Mouse (Mus musculus) lung, embryonic 15.5 days (tissue): ENCODE measurements at regions not wholly inside any gene's neighbourhood (a gene's known extent, or its start where the extent isn't known, plus 50 kb on each side); places are given as distances from the start of the nearest gene placed in this dataset.

Experiments
- ATAC-seq: fragments of 200-750 bp; cut with Nextera tagmentation; 2 replicates; pipeline ENCODE4 v1.8.0; 2017; ENCODE audit warnings: moderate number of reproducible peaks, borderline replicate concordance; ENCODE audit not compliant: low FRiP score, low TSS enrichment; ENCODE audit errors: extremely low read depth
- H3K27ac ChIP-seq: fragments of 300-500 bp; sonication (generic); 2 replicates; pipeline ENCODE4 v1.5.1; 2015; ENCODE audit warnings: moderate library complexity, mild to moderate bottlenecking, inconsistent platforms
- H3K27me3 ChIP-seq: fragments of 300-500 bp; sonication (generic); 2 replicates; pipeline ENCODE4 v1.6.1; 2015; ENCODE audit warnings: inconsistent platforms
- H3K36me3 ChIP-seq: fragments of 300-500 bp; sonication (generic); 2 replicates; pipeline ENCODE4 v1.6.1; 2015; ENCODE audit warnings: inconsistent platforms
- H3K4me1 ChIP-seq: fragments of 300-500 bp; sonication (generic); 2 replicates; pipeline ENCODE4 v1.6.1; 2015; ENCODE audit warnings: inconsistent platforms
- H3K4me2 ChIP-seq: fragments of 300-500 bp; sonication (generic); 2 replicates; pipeline ENCODE4 v1.6.1; 2015; ENCODE audit warnings: inconsistent platforms, mild to moderate bottlenecking, moderate library complexity
- H3K4me3 ChIP-seq: fragments of 300-500 bp; sonication (generic); 2 replicates; pipeline ENCODE4 v1.5.1; 2015; ENCODE audit warnings: mild to moderate bottlenecking, inconsistent platforms
- H3K9ac ChIP-seq: fragments of 300-500 bp; sonication (generic); 2 replicates; pipeline ENCODE4 v1.6.1; 2015; ENCODE audit warnings: inconsistent platforms
- H3K9me3 ChIP-seq: fragments of 300-500 bp; sonication (generic); 2 replicates; pipeline ENCODE4 v1.6.1; 2016; ENCODE audit warnings: inconsistent platforms
- WGBS: fragments of 180-500 bp; shearing (Covaris S2); methylation state at CpG from one replicate; pipeline ENCODE4 v1.1.7; 2015; 5-methylcytosine and 5-hydroxymethylcytosine counted together

GRCm38 (mm10) chr15:62222731-62223130, 1299.9 kb upstream of the A1bg start:
- no peak for ATAC-seq
- Histone ChIP-seq H3K27ac (no peak overlapping the region), H3K4me1 (no peaks in the 10 kb centered on the region), H3K9me3 (no peaks in the 10 kb centered on the region), H3K36me3 (no peaks in the 10 kb centered on the region), H3K27me3 (no peaks in the 10 kb centered on the region), H3K9ac (no peak overlapping the region), H3K4me3 (no peak overlapping the region), H3K4me2 (no peak overlapping the region)
- WGBS, result 80% methylated on average over 5 of the region's 5 CpGs

GRCm38 (mm10) chr15:62222201-62222600, 1299.4 kb upstream of the A1bg start:
- H3K27ac ChIP-seq, result no peak overlapping the region
- no peaks in the 10 kb centered on the region for H3K9me3 ChIP-seq
- no peak overlapping the region for H3K4me2 ChIP-seq
- WGBS, result 85% methylated on average over 6 of the region's 6 CpGs
- H3K27me3 ChIP-seq, result no peaks in the 10 kb centered on the region
- H3K9ac ChIP-seq, result no peak overlapping the region
- no peaks in the 10 kb centered on the region for H3K36me3 ChIP-seq
- no peak for ATAC-seq
- no peaks in the 10 kb centered on the region for H3K4me1 ChIP-seq
- no peak overlapping the region for H3K4me3 ChIP-seq

- no peaks in the 10 kb centered on the region for H3K36me3 ChIP-seq
- no peaks in the 10 kb centered on the region for H3K27me3 ChIP-seq
- H3K9me3 ChIP-seq, result no peaks in the 10 kb centered on the region
- H3K27ac ChIP-seq, result no peak overlapping the region
- H3K4me2 ChIP-seq, result no peak overlapping the region
- H3K9ac ChIP-seq, result no peak overlapping the region
- WGBS, result 83% methylated on average over 8 of the region's 8 CpGs
- ATAC-seq, result no peak
- H3K4me3 ChIP-seq, result no peak overlapping the region
- H3K4me1 ChIP-seq, result no peaks in the 10 kb centered on the region
These were observed 1298.4 kb upstream of the A1bg start for GRCm38 (mm10) chr15:62221024-62221819.

DNA sequence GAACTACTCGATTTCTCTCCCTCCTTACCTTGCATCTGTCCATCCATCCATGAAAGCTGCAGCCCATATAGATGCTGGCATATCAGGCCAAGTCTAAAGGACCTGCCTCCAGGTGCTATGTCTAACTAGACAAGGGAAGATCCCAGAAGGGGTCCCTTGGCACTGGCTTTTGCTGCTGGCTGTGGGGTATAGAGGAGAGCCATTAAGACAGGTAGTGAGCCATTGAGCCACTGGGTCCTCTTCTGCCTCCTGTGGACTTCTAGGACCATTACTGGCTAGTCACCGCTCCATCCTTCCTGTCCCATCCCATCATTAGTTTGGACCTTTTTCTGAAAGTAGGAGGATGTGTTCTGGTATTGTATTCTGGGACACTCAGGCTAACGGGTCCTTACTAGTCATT, 1297.8 kb upstream of the A1bg start:
- no peak for ATAC-seq
- Histone ChIP-seq H3K9me3 (no peaks in the 10 kb centered on the region), H3K27ac (no peak overlapping the region), H3K9ac (no peak overlapping the region), H3K27me3 (no peaks in the 10 kb centered on the region), H3K4me3 (no peak overlapping the region), H3K4me2 (no peak overlapping the region), H3K36me3 (no peaks in the 10 kb centered on the region), H3K4me1 (no peaks in the 10 kb centered on the region)
- WGBS, result 77% methylated on average over 3 of the region's 3 CpGs

GRCm38 (mm10) chr15:62219934-62220540, 1297.2 kb upstream of the A1bg start:
- no peak overlapping the region for H3K9ac ChIP-seq
- H3K4me1 ChIP-seq, result no peaks in the 10 kb centered on the region
- no peaks in the 10 kb centered on the region for H3K9me3 ChIP-seq
- WGBS, result 88% methylated on average over 9 of the region's 9 CpGs
- ATAC-seq, result no peak
- H3K4me3 ChIP-seq, result no peak overlapping the region
- H3K36me3 ChIP-seq, result no peaks in the 10 kb centered on the region
- H3K27me3 ChIP-seq, result no peaks in the 10 kb centered on the region
- H3K4me2 ChIP-seq, result no peak overlapping the region
- no peak overlapping the region for H3K27ac ChIP-seq

- Histone ChIP-seq H3K27ac (0 out of 2 replicates have a peak overlapping the region, but pooled peaks have one; percentile 6), H3K4me2 (peak overlapping the region; percentile 16; the same call in 1 of the 2 replicates), H3K4me3 (no peak overlapping the region), H3K9me3 (no peaks in the 10 kb centered on the region), H3K27me3 (no peaks in the 10 kb centered on the region), H3K4me1 (no peaks in the 10 kb centered on the region), H3K36me3 (no peaks in the 10 kb centered on the region), H3K9ac (no peak overlapping the region)
- WGBS, result 81% methylated on average over 21 of the region's 21 CpGs
- no peak for ATAC-seq
These were observed 1295.7 kb upstream of the A1bg start for GRCm38 (mm10) chr15:62218346-62219080.

DNA sequence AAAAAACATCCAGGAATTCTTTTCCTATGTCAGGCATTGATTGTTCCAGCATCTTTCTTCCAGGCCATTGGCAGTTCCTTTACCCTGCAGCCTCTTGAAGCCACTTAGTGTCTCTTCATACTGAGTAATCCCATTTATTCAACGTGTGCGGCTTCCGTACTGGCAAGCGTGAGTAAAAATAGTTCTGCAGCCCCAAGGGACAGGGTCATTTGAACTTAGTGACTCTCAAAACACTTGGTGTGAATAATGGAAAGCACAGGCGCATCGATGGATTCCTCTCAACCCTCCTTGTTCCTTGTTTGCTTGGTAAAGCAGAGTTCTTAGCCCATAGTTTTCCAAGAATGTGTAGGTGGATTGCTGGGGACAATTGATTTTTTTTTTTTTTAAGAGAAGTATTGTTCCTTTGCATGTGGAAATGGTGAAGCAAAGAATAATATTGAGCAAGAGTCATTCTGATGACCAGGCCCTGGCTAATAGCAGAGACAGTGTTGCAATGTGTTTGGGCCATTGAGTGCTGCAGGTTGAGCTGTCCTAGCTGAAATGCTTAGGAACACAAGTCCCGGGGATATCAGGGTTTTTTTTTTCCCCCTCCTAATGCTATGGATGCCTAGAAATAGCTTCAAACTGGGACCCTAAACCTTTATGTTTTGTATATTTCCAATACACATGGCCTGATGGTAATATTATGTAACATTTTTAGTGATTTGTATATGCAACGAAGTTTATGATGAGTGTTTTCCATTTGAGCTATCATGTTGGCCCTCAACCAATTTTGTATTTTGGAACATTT, 1294.1 kb upstream of the A1bg start:
- no peak overlapping the region for H3K4me3 ChIP-seq
- 54% methylated on average over 8 of the region's 8 CpGs for WGBS
- no peaks in the 10 kb centered on the region for H3K4me1 ChIP-seq
- no peaks in the 10 kb centered on the region for H3K36me3 ChIP-seq
- no peak overlapping the region for H3K27ac ChIP-seq
- no peak for ATAC-seq
- no peak overlapping the region for H3K9ac ChIP-seq
- H3K4me2 ChIP-seq, result no peak overlapping the region
- no peaks in the 10 kb centered on the region for H3K9me3 ChIP-seq
- H3K27me3 ChIP-seq, result no peaks in the 10 kb centered on the region

- Histone ChIP-seq H3K4me3 (no peak overlapping the region), H3K9ac (no peak overlapping the region), H3K4me2 (no peak overlapping the region), H3K27ac (no peak overlapping the region), H3K36me3 (no peaks in the 10 kb centered on the region), H3K9me3 (no peaks in the 10 kb centered on the region), H3K27me3 (no peaks in the 10 kb centered on the region), H3K4me1 (no peaks in the 10 kb centered on the region)
- ATAC-seq, result no peak
- WGBS, result 58% methylated on average over 8 of the region's 8 CpGs
These were observed 1293.0 kb upstream of the A1bg start for GRCm38 (mm10) chr15:62215616-62216398.

DNA sequence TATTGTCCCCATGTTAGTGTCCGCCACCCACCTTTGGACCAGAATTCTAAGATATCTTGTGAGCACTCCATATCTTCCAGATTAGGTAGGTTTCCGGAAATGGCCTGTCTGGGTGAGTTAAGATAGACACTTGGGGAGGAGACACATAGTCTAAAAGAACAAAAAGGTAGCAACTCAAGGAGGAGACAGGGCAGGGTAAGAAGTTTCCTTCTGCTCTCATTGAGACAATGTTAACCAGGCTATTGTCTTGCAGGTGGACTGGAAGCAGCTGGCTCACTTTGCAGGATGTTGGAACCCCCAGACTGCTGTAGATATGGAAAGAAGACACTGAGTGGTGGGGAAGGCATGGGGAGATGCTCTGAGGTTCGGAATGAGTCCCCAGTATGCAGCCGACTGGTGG, 1291.5 kb upstream of the A1bg start:
- Histone ChIP-seq H3K4me2 (no peak overlapping the region), H3K9ac (no peak overlapping the region), H3K4me3 (no peak overlapping the region), H3K9me3 (no peaks in the 10 kb centered on the region), H3K36me3 (no peaks in the 10 kb centered on the region), H3K27ac (no peak overlapping the region), H3K4me1 (no peaks in the 10 kb centered on the region), H3K27me3 (no peaks in the 10 kb centered on the region)
- no peak for ATAC-seq
- WGBS, result 87% methylated on average over 4 of the region's 4 CpGs

DNA sequence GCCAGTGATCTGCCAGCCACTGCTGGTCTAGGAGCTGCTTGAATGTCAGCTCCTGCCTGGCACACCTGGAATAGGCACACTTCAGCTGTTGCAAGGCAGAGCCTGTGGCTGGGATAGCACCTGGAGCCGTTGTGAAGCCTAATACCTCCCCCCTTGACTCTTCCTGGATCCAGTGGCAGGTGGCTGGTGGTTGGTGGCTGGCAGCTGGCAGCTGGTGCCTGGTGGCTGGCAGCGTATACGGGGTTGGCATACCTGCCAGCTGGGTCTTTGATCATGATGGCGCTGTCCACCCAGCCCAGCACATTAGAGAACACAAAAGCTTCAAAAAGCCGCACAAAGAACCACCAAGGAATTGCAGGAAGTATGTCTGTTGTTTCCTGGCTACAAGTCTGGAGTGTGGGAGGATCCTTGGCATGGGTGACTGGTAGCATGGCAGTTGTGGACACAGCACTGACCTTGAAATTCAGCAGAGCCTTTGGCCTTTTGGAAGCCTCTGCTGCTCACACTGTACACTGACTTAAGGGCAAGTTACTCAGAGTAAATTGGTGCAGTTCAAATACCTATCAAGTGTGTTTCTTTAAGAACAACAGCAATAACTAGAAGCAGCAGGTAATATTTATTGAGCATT, 1289.6 kb upstream of the A1bg start:
- WGBS, result 81% methylated on average over 5 of the region's 5 CpGs
- no peak overlapping the region for H3K4me2 ChIP-seq
- H3K4me3 ChIP-seq, result no peak overlapping the region
- H3K4me1 ChIP-seq, result no peaks in the 10 kb centered on the region
- ATAC-seq, result no peak
- H3K9ac ChIP-seq, result no peak overlapping the region
- no peak overlapping the region for H3K27ac ChIP-seq
- no peaks in the 10 kb centered on the region for H3K27me3 ChIP-seq
- H3K9me3 ChIP-seq, result no peaks in the 10 kb centered on the region
- no peaks in the 10 kb centered on the region for H3K36me3 ChIP-seq
